Mouse (Mus musculus) midbrain, embryonic 15.5 days (tissue): ENCODE data around the gene Vps51. TPM values are rescaled to one million over a fixed set of nuclear protein-coding genes. Genes with fewer than 3 reads are reported as not detected.
"Not testable (repeated sequence)": the region's sequence is repeated elsewhere in the genome, so short reads cannot be mapped to it uniquely, and the experiment has no call there.

Experiments used
- ATAC-seq: fragments of 200-750 bp; cut with Nextera tagmentation; replicated peaks from 2 replicates; pipeline ENCODE4 v1.8.0; 2017; ENCODE audit warnings: moderate TSS enrichment
- H3K27ac ChIP-seq: fragments of 300-500 bp; sonication (generic); 2 replicates; pipeline ENCODE4 v1.5.1; 2015; ENCODE audit warnings: mild to moderate bottlenecking, inconsistent platforms
- H3K27me3 ChIP-seq: fragments of 300-500 bp; sonication (generic); replicated peaks from 2 replicates; pipeline ENCODE4 v1.6.1; 2015; ENCODE audit warnings: inconsistent platforms
- H3K36me3 ChIP-seq: fragments of 300-500 bp; sonication (generic); replicated peaks from 2 replicates; pipeline ENCODE4 v1.6.1; 2015; ENCODE audit warnings: inconsistent platforms
- H3K4me1 ChIP-seq: fragments of 300-500 bp; sonication (generic); 2 replicates; pipeline ENCODE4 v1.6.1; 2015; ENCODE audit warnings: inconsistent platforms
- H3K4me2 ChIP-seq: fragments of 300-500 bp; sonication (generic); 2 replicates; pipeline ENCODE4 v1.6.1; 2015; ENCODE audit warnings: inconsistent platforms, mild to moderate bottlenecking, moderate library complexity
- H3K4me3 ChIP-seq: fragments of 300-500 bp; sonication (generic); 2 replicates; pipeline ENCODE4 v1.5.1; 2015; ENCODE audit warnings: mild to moderate bottlenecking, inconsistent platforms
- H3K9ac ChIP-seq: fragments of 300-500 bp; sonication (generic); 2 replicates; pipeline ENCODE4 v1.6.1; 2015; ENCODE audit warnings: mild to moderate bottlenecking, inconsistent platforms
- H3K9me3 ChIP-seq: fragments of 300-500 bp; sonication (generic); 2 replicates; pipeline ENCODE4 v1.6.1; 2016; ENCODE audit warnings: inconsistent platforms
- WGBS: fragments of 180-500 bp; shearing (Covaris S2); methylation state at CpG from one replicate; pipeline ENCODE4 v1.1.7; 2015; ENCODE audit warnings: mixed read lengths; 5-methylcytosine and 5-hydroxymethylcytosine counted together
- polyA plus RNA-seq: library from polyadenylated mRNA; unstranded; fragments of >200 nt; fragmentation: Nextera tagmentation; extraction: Ambion mirVana; gene quantifications from 2 replicates; pipeline ENCODE4 v1.2.1, GENCODE M21; 2015

The Vps51 gene
- polyA plus RNA-seq, 1 experiment from 2014 or later: 100.0 TPM

DNA sequence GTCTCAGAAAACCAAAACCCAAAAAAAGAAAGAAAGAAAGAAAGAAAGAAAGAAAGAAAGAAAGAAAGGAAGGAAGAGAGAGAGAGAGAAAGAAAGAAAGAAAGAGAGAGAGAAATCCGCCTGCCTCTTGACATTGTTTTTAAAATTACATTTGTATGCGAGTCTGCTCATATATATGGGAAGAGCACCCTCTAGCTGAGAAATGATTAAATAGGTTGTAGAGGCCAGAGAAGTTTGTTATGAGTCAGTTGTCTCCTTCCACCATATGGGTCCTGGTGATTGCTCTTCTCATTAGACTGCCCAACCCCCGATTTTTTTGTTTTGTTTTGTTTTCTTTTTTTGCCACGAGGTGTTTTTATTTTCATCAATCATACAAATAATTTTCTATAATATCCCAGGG, 32.9 kb downstream of the Vps51 start:
- H3K4me2 ChIP-seq, H3K27me3 ChIP-seq, H3K4me3 ChIP-seq, H3K36me3 ChIP-seq, H3K9ac ChIP-seq, H3K9me3 ChIP-seq, ATAC-seq, H3K27ac ChIP-seq: not testable (repeated sequence)
- WGBS: 59% methylated on average over 4 of the region's 4 CpGs
- peaks cover 29% of the 10 kb centered on the region for H3K4me1 ChIP-seq

DNA sequence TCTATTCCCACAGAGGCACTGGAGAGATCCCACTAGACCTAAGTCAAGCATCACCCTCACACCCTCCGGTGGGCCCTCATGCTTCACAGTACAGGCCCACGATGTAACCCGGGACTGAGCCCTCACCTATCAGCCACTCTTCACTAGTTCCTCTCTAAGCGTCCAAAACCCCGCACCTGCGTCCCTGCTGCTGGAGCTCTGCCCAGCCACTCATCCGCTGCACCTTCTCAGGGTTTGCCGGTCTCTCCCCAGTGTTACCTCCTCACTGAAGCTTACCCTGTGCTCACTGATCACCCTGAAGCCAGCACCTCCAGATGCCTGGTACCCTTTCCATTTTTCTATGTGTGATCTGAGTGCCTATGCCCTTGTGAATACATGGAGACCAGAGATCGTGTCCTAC, 34.7 kb downstream of the Vps51 start:
- WGBS: 76% methylated on average over 9 of the region's 9 CpGs
- H3K27me3 ChIP-seq: no peaks in the 10 kb centered on the region
- H3K27ac ChIP-seq: no peak overlapping the region
- H3K4me2 ChIP-seq: no peak overlapping the region
- H3K4me3 ChIP-seq: no peak overlapping the region
- no peak overlapping the region for H3K9ac ChIP-seq
- H3K4me1 ChIP-seq: peaks cover 12% of the 10 kb centered on the region
- no peak for ATAC-seq
- no peaks in the 10 kb centered on the region for H3K9me3 ChIP-seq
- H3K36me3 ChIP-seq: no peaks in the 10 kb centered on the region

DNA sequence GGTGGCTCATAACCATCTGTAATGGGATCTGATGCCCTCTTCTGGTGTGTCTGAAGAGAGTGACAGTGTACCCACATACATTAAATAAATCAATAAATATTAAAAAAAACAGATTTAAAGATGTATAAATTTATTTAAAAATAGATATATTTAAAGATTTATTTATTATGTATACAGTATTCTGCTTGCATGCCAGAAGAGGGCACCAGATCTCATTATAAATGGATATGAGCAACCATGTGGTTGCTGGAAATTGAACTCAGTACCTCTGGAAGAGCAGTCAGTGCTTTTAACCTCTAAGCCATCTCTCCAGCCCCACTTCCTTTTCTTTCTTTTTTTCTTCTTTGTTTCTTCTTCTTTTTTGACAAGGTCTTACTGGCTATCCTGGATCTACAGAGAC, 37.0 kb downstream of the Vps51 start:
- H3K4me3 ChIP-seq: no peak overlapping the region
- H3K4me2 ChIP-seq: no peak overlapping the region
- peaks cover 4% of the 10 kb centered on the region for H3K4me1 ChIP-seq
- no peaks in the 10 kb centered on the region for H3K27me3 ChIP-seq
- no peak overlapping the region for H3K27ac ChIP-seq
- no peaks in the 10 kb centered on the region for H3K36me3 ChIP-seq
- ATAC-seq: no peak
- H3K9me3 ChIP-seq: no peaks in the 10 kb centered on the region
- no peak overlapping the region for H3K9ac ChIP-seq

DNA sequence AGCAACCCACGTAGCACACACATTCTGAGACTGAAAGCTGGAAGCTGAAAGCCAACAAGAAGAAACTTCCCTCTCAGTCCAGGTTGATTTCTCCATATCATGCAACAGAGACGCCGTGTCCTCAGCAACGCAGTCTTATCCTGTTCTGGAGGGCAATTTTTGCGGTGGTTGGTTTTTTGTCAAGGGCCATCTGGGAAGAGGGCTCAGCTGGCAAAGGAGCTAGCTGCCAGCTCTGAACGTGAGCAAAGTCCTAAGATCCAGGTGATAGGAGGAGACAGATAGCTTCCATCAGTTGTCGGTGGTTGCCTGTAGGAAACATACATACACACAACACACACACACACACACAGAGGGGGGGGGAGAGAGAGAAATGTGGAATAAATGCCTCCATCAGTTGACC, 38.7 kb downstream of the Vps51 start:
- Histone ChIP-seq H3K4me1 (no peaks in the 10 kb centered on the region), H3K9ac (no peak overlapping the region), H3K36me3 (no peaks in the 10 kb centered on the region), H3K27me3 (no peaks in the 10 kb centered on the region), H3K4me2 (no peak overlapping the region), H3K4me3 (no peak overlapping the region), H3K27ac (no peak overlapping the region), H3K9me3 (no peaks in the 10 kb centered on the region)
- ATAC-seq: no peak
- WGBS: 79% methylated on average over 7 of the region's 7 CpGs

DNA sequence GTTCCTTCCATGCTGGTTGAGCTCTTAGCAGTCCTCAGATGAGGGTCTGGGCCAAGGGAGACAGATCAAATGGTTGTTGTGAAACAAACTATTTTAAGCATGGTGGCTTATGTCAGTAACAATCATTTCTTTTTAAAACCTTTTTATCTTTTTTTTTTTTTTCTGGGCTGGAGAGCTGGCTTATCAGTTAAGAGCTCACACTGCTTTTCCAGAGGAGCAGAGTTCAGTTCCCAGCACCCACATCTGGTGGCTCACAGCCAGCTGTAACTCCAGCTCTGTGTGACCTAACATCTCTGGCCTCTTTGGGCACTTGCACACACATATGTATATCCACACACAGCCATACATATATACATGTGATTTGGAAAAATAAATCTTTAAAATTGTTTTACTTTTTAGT, 39.3 kb downstream of the Vps51 start:
- H3K27me3 ChIP-seq: no peaks in the 10 kb centered on the region
- H3K36me3 ChIP-seq: no peaks in the 10 kb centered on the region
- H3K27ac ChIP-seq: no peak overlapping the region
- H3K4me2 ChIP-seq: no peak overlapping the region
- no peaks in the 10 kb centered on the region for H3K9me3 ChIP-seq
- no peaks in the 10 kb centered on the region for H3K4me1 ChIP-seq
- H3K9ac ChIP-seq: no peak overlapping the region
- H3K4me3 ChIP-seq: no peak overlapping the region
- ATAC-seq: no peak

DNA sequence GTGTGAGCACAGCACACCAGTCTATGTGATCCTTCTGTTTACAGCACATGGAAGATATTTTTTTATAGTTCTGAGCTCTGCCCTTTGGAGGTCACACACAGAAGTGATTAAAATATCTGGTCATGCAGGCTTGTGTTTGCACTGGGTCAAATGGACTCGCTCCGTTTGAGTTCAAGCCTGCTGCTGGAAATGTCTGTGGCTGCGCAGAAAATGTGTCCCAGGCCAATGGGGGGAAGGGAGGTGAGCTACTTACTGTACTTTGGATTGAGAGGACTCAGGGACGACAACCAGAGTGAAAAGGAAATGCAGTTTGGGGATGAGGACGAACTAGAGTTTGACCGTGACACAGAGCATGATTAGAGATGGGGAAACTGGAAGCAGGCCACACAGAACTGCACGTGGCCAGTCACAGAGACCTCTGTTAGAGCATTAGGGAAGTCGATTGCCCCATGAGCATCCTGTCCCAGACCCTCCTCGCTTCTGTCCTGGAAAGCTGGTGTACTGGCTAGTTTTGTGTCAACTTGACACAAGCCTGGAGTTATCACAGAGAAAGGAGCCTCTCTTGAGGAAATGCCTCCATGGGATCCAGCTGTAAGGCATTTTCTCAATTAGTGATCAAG, 41.0 kb downstream of the Vps51 start:
- H3K4me1 ChIP-seq: no peaks in the 10 kb centered on the region
- H3K4me2 ChIP-seq: no peak overlapping the region
- no peak overlapping the region for H3K27ac ChIP-seq
- no peaks in the 10 kb centered on the region for H3K9me3 ChIP-seq
- H3K27me3 ChIP-seq: no peaks in the 10 kb centered on the region
- H3K9ac ChIP-seq: no peak overlapping the region
- no peak overlapping the region for H3K4me3 ChIP-seq
- no peak for ATAC-seq
- WGBS: 82% methylated on average over 9 of the region's 9 CpGs
- no peaks in the 10 kb centered on the region for H3K36me3 ChIP-seq

DNA sequence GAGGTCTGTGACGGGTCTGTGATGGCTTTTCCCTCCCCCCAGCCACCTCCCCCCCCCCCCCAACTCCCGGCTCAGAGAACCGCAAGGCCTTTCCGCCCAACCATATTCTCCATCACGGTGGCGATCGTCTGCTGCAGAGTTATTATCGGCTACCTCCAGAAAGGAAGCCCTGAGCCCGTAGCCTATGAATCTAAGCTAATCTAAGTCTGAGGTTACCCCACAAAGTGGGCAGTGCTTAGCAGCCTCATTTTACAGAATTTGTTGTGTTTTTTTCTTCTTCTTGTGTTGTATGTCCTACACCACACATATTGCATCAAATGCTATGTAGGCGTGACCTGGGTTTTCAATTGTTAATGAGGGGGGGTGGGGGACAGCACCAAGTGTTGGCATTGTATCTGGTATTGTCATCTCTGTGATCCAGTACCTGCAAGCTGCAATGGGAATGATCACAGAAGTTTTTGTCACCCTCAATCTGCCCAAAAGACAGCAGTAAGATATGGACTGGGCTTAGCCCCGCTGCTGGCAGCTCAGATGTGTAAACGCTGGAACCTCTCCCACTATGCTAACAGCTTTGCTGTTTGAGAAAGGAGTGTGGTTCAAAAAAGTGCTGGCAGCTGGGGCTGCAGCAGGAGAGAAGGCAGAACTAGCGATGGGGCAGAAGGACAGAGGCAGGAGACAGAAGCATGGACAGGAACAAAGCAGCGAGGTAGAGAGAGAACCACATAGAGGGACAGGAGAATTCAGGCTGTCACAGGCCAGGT, 46.3 kb downstream of the Vps51 start:
- no peak overlapping the region for H3K4me3 ChIP-seq
- H3K36me3 ChIP-seq: no peaks in the 10 kb centered on the region
- no peaks in the 10 kb centered on the region for H3K27me3 ChIP-seq
- WGBS: 77% methylated on average over 14 of the region's 14 CpGs
- no peak overlapping the region for H3K27ac ChIP-seq
- ATAC-seq: no peak
- H3K4me2 ChIP-seq: no peak overlapping the region
- no peaks in the 10 kb centered on the region for H3K4me1 ChIP-seq
- no peak overlapping the region for H3K9ac ChIP-seq
- H3K9me3 ChIP-seq: no peaks in the 10 kb centered on the region

DNA sequence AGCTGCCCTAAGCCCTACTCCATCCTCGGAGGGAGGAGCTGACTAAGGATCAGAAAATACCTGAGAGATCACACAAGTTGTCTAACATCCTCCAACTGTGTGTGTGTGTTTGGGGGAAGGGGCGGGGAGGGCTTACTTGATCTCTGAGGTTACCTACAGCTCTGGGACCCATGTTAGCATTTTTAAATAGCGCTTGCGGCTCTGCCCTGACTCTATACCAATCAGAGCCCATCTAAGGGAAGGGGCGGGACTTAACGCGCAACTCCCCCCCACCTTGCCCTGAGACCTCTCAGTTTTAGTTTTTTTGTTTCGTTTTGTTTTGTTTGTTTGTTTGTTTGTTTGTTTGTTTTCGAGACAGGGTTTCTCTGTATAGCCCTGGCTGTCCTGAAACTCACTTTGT, 47.6 kb downstream of the Vps51 start:
- ATAC-seq: no peak
- H3K36me3 ChIP-seq: no peaks in the 10 kb centered on the region
- H3K4me3 ChIP-seq: no peak overlapping the region
- no peaks in the 10 kb centered on the region for H3K27me3 ChIP-seq
- no peak overlapping the region for H3K4me2 ChIP-seq
- WGBS: 76% methylated on average over 9 of the region's 9 CpGs
- no peak overlapping the region for H3K9ac ChIP-seq
- no peaks in the 10 kb centered on the region for H3K9me3 ChIP-seq
- no peak overlapping the region for H3K27ac ChIP-seq
- H3K4me1 ChIP-seq: no peaks in the 10 kb centered on the region

DNA sequence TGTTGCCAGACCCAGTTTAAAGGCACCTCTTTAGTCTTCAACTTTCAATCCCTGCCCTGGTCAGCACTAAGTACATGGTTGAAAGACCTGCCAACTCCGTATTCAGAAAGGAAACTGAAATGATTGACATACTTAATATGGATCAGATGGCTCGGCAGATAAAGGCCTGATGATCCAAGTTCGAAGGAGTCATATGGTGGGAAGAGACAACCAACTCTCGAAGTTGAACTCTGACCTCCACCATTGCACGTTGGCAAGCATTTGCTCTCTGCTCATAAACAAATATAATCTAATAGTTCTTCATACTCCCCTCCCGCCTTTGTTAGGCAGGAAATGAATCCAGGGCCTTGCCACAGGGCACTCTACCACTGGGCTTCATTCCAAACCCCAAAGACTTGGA, 48.0 kb downstream of the Vps51 start:
- 86% methylated on average over 6 of the region's 6 CpGs for WGBS

DNA sequence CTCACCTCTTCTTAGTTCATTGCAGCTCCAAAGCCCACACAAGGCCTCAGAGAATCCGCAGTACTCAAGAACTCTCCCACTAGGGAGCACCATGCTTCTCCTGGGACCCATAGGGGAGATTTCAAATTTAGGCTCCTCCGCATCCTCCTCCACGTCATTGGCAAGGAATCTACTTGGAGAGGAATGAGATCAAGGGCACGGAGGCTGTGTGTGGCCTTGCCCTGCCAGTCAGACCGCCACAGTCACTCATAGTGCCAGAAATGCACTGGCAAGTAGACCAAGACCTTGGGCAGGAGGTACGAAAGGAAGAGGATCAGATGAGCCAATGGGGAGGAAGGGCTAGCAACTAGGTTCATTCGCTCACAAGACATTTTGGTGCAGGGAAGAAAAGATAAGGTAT, 53.1 kb downstream of the Vps51 start:
- Histone ChIP-seq H3K9me3 (no peaks in the 10 kb centered on the region), H3K4me1 (no peaks in the 10 kb centered on the region), H3K27ac (no peak overlapping the region), H3K9ac (no peak overlapping the region), H3K36me3 (no peaks in the 10 kb centered on the region), H3K4me3 (no peak overlapping the region), H3K4me2 (no peak overlapping the region), H3K27me3 (no peaks in the 10 kb centered on the region)
- 85% methylated on average over 7 of the region's 7 CpGs for WGBS
- no peak for ATAC-seq

More for the DNA sequence above, 48.0 kb downstream of the Vps51 start:
- no peaks in the 10 kb centered on the region for H3K4me1 ChIP-seq
- no peaks in the 10 kb centered on the region for H3K27me3 ChIP-seq
- H3K4me2 ChIP-seq: no peak overlapping the region
- H3K4me3 ChIP-seq: no peak overlapping the region
- no peak overlapping the region for H3K27ac ChIP-seq
- H3K9ac ChIP-seq: no peak overlapping the region
- no peaks in the 10 kb centered on the region for H3K9me3 ChIP-seq
- ATAC-seq: no peak
- H3K36me3 ChIP-seq: no peaks in the 10 kb centered on the region

DNA sequence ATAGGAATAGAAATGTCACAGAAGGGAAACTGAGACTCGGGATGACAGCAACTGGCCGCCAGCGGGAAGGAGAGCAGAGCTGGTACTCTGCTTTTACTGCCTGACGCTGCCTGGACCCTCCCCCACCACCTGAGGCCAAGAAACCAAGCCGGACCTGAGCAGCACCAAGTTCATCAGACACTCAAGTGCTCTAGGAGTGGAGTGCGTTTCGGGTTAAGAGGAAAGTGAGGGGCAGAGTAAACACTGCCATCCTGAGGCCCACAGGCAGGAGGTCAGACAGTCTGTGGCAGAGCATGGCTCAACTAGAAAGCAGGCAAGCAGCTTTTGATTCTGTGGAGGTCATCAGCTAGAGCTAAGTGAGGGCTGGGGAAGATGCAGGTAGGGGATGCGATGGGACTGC, 54.0 kb downstream of the Vps51 start:
- Histone ChIP-seq H3K36me3 (no peaks in the 10 kb centered on the region), H3K9me3 (no peaks in the 10 kb centered on the region), H3K27ac (no peak overlapping the region), H3K4me3 (no peak overlapping the region), H3K27me3 (no peaks in the 10 kb centered on the region), H3K4me1 (no peaks in the 10 kb centered on the region), H3K9ac (no peak overlapping the region), H3K4me2 (no peak overlapping the region)
- no peak for ATAC-seq
- WGBS: 67% methylated on average over 8 of the region's 8 CpGs

DNA sequence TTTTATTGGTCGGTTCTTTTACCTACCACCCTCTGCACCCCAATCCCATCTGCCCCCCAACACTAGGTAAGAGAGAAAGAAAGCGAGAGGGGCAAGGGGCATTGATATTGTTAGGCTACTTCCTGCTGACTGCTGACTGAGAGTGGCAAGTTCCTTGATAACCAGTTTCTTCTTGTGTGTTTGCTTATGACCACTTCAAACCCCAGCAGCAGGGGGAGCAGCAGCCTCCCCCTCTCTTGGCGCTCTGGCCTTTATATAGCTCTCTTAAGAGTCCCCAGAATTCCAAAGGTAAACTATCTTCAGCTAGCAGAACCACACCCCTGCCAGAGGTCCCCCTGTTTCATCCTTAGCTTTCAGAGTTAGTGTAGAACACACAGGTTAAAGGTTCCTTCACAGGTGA, 56.8 kb downstream of the Vps51 start:
- no peak overlapping the region for H3K4me2 ChIP-seq
- 60% methylated on average over 3 of the region's 3 CpGs for WGBS
- peaks cover 16% of the 10 kb centered on the region for H3K27me3 ChIP-seq
- no peaks in the 10 kb centered on the region for H3K9me3 ChIP-seq
- no peak overlapping the region for H3K27ac ChIP-seq
- no peaks in the 10 kb centered on the region for H3K36me3 ChIP-seq
- H3K4me3 ChIP-seq: no peak overlapping the region
- no peak for ATAC-seq
- H3K4me1 ChIP-seq: peaks cover 6% of the 10 kb centered on the region; the same call in 1 of the 2 replicates
- no peak overlapping the region for H3K9ac ChIP-seq
